Mouse (Mus musculus): ENCODE results near the gene Fam71a. TPM values are rescaled to one million over a fixed set of nuclear protein-coding genes. Genes with fewer than 3 reads are reported as not detected.

The Fam71a gene
- polyA plus RNA-seq, 1 experiment from 2014 or later: not detected

- 51% methylated on average over 6 of the region's 6 CpGs for WGBS
- Histone ChIP-seq H3K27me3 (peaks cover 45% of the 10 kb centered on the region), H3K4me1 (peaks cover 12% of the 10 kb centered on the region), H3K9me3 (no peaks in the 10 kb centered on the region), H3K4me2 (replicated peaks) (no peak overlapping the region), H3K27ac (replicated peaks) (no peak overlapping the region), H3K36me3 (no peaks in the 10 kb centered on the region), H3K4me3 (no peak overlapping the region), H3K9ac (replicated peaks) (no peak overlapping the region)
- no peak for ATAC-seq (replicated peaks)
Measured at GRCm38 (mm10) chr1:191189671-191190372, 25.2 kb upstream of the Fam71a start.

DNA sequence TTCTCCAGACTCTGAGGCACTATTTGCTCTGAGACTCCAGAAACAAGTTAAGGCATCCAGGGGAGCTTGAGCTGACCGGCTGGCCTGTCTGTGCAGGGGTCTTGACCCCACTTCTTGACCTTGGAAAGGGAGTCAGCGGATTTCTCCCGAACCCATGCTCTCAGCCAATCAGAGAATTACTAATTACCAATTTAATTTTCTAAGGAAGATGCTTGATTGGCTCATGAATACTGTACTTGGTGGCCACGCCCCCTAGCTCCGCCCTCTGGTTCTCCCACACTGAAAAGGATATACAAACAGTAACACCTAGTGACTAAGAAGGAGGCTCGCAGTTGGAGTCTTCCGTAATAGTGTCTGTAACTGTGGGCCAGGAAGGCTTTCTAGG is 21.8 kb upstream of the Fam71a start:
- Histone ChIP-seq H3K9ac (replicated peaks) (no peak overlapping the region), H3K9me3 (no peaks in the 10 kb centered on the region), H3K4me3 (no peak overlapping the region), H3K4me2 (replicated peaks) (no peak overlapping the region), H3K27me3 (peaks cover 73% of the 10 kb centered on the region), H3K36me3 (no peaks in the 10 kb centered on the region), H3K27ac (replicated peaks) (no peak overlapping the region), H3K4me1 (peaks cover 39% of the 10 kb centered on the region)
- no peak for ATAC-seq (replicated peaks)
- 4% methylated on average over 7 of the region's 7 CpGs for WGBS

DNA sequence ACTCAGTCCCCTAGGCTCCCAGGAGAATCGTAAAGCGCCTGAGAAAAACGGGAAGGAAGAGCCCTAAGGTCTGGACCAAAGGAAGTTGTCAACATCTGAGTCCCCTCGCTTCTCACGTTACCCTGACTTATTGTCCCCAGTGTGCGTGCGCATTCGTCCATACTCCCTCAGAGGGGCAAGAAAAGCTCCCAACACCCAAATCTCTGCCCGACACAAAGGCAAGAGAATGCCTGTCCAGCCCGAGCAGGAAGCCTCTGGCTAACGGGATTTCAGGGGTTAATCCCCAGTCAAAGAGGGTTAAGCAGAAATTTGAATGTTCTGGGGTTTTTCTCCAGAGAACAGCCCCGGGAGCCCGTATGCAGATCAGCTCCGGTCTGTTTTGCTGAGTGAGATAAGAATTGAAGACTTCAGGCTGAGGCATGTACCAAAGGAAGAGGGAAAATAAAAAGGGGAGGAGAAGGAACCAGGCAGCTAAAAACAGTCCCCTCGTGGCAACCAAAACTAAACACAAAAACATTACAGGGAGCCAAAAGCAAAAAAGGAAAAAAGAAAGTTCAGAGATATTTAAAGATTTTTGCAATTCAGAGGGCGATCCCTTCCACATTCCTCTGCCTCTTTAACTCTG is 21.3 kb upstream of the Fam71a start:
- Histone ChIP-seq H3K4me2 (replicated peaks) (peak overlapping the region; percentile 97), H3K9ac (replicated peaks) (no peak overlapping the region), H3K36me3 (no peaks in the 10 kb centered on the region), H3K4me1 (peaks cover 39% of the 10 kb centered on the region), H3K27ac (replicated peaks) (no peak overlapping the region), H3K27me3 (peaks cover 74% of the 10 kb centered on the region), H3K4me3 (no peak overlapping the region), H3K9me3 (no peaks in the 10 kb centered on the region)
- WGBS: under 1% methylated on average over 16 of the region's 16 CpGs
- ATAC-seq (replicated peaks): no peak

- H3K36me3 ChIP-seq: no peaks in the 10 kb centered on the region
- H3K4me2 ChIP-seq (replicated peaks): peak overlapping the region; percentile 97
- ATAC-seq (replicated peaks): no peak
- no peak overlapping the region for H3K27ac ChIP-seq (replicated peaks)
- no peak overlapping the region for H3K9ac ChIP-seq (replicated peaks)
- WGBS: under 1% methylated on average over 22 of the region's 22 CpGs
- H3K27me3 ChIP-seq: peaks cover 81% of the 10 kb centered on the region
- peak overlapping the region; percentile 50 for H3K4me3 ChIP-seq
- H3K4me1 ChIP-seq: peaks cover 39% of the 10 kb centered on the region
- no peaks in the 10 kb centered on the region for H3K9me3 ChIP-seq
Measured at GRCm38 (mm10) chr1:191184841-191185251, 20.2 kb upstream of the Fam71a start.

GRCm38 (mm10) chr1:191184066-191184815 is 19.6 kb upstream of the Fam71a start:
- peaks cover 87% of the 10 kb centered on the region for H3K27me3 ChIP-seq
- peak overlapping the region; percentile 41; the same call in 1 of the 2 replicates for H3K9ac ChIP-seq (replicated peaks)
- H3K9me3 ChIP-seq: no peaks in the 10 kb centered on the region
- no peak overlapping the region for H3K27ac ChIP-seq (replicated peaks)
- 1% methylated on average over 42 of the region's 42 CpGs for WGBS
- H3K4me3 ChIP-seq: peak overlapping the region; percentile 50
- peaks cover 39% of the 10 kb centered on the region for H3K4me1 ChIP-seq
- peak overlapping the region; percentile 97 for H3K4me2 ChIP-seq (replicated peaks)
- no peaks in the 10 kb centered on the region for H3K36me3 ChIP-seq
- ATAC-seq (replicated peaks): no peak

- H3K27ac ChIP-seq (replicated peaks): no peak overlapping the region
- H3K4me1 ChIP-seq: peaks cover 39% of the 10 kb centered on the region
- ATAC-seq (replicated peaks): peak; percentile 82
- WGBS: under 1% methylated on average over 66 of the region's 67 CpGs
- H3K9ac ChIP-seq (replicated peaks): peak overlapping the region; percentile 41
- no peaks in the 10 kb centered on the region for H3K36me3 ChIP-seq
- H3K27me3 ChIP-seq: peaks cover 90% of the 10 kb centered on the region
- peak overlapping the region; percentile 50 for H3K4me3 ChIP-seq
- H3K9me3 ChIP-seq: no peaks in the 10 kb centered on the region
- peak overlapping the region; percentile 97 for H3K4me2 ChIP-seq (replicated peaks)
Measured at GRCm38 (mm10) chr1:191183163-191184065, 18.8 kb upstream of the Fam71a start.

DNA sequence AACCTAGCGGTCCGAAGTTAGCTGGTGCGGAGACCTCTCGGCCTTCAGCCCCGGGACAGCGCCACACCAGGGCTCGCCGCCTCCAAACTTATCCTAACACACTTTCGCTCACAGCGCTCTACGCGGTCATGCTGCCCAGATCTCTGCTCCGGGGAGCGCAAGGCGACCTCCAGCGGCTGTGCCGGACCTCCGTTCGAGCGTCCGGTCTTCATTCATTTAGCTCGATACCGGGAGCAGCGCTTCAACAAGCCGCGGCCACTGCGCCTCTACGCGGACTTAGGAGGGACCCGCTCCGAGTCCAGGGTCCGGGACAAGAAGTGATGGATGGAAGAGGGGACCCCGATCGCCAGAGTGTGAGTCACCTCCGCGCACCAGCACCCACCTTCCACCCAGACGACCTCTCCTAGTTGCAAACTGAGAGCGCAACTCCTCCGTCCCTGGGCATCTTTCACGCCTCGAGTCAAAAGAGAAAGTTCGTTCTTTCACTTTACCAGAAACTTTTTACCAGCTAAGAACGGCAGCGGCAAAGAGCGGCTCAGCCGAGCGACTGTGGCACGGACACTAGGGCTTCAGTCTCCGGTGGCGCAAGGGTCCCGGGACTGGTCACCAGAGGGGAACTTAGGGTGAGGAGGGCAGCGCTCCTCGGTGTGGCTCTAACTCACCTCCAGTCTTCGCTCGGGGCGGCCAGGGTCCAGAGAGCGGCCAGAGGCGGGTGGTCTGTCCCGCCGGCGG is 18.0 kb upstream of the Fam71a start:
- peaks cover 39% of the 10 kb centered on the region for H3K4me1 ChIP-seq
- H3K4me2 ChIP-seq (replicated peaks): peak overlapping the region; percentile 97
- no peaks in the 10 kb centered on the region for H3K36me3 ChIP-seq
- H3K9me3 ChIP-seq: no peaks in the 10 kb centered on the region
- peak overlapping the region; percentile 50 for H3K4me3 ChIP-seq
- H3K27ac ChIP-seq (replicated peaks): no peak overlapping the region
- under 1% methylated on average over 61 of the region's 61 CpGs for WGBS
- H3K9ac ChIP-seq (replicated peaks): peak overlapping the region; percentile 41
- peaks cover 85% of the 10 kb centered on the region for H3K27me3 ChIP-seq
- peak; percentile 27; the same call in 1 of the 2 replicates for ATAC-seq (replicated peaks)

GRCm38 (mm10) chr1:191181469-191182259 is 17.0 kb upstream of the Fam71a start:
- Histone ChIP-seq H3K9me3 (no peaks in the 10 kb centered on the region), H3K4me3 (no peak overlapping the region), H3K36me3 (no peaks in the 10 kb centered on the region), H3K9ac (replicated peaks) (no peak overlapping the region), H3K27me3 (peaks cover 76% of the 10 kb centered on the region), H3K4me1 (peaks cover 39% of the 10 kb centered on the region), H3K4me2 (replicated peaks) (no peak overlapping the region), H3K27ac (replicated peaks) (no peak overlapping the region)
- ATAC-seq (replicated peaks): no peak
- WGBS: 45% methylated on average over 12 of the region's 12 CpGs

GRCm38 (mm10) chr1:191180397-191180796 is 15.8 kb upstream of the Fam71a start:
- no peaks in the 10 kb centered on the region for H3K9me3 ChIP-seq
- no peak overlapping the region for H3K9ac ChIP-seq (replicated peaks)
- H3K27ac ChIP-seq (replicated peaks): no peak overlapping the region
- H3K4me2 ChIP-seq (replicated peaks): no peak overlapping the region
- H3K4me3 ChIP-seq: no peak overlapping the region
- H3K36me3 ChIP-seq: no peaks in the 10 kb centered on the region
- 73% methylated on average over 4 of the region's 4 CpGs for WGBS
- no peak for ATAC-seq (replicated peaks)
- peaks cover 32% of the 10 kb centered on the region for H3K4me1 ChIP-seq
- H3K27me3 ChIP-seq: peaks cover 64% of the 10 kb centered on the region

DNA sequence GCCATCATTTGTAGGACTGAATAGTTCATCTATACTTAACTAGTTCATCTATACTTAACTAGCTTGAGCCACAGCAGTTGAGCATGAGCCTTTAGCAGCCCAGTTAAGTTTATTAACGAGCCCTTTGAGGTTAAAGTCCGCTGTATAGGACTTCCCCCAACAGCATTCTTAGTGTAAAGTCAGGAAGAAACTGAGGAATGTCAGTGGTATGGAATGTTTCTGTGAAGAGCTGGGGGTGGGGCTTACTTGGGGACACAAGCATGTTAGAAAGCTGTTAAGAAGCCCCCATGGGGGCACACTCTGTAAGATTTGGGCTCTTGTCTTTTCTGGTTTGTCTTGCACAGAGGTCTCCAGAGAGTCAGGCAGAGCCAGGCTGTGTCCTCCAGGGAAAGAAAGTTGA is 15.2 kb upstream of the Fam71a start:
- H3K4me3 ChIP-seq: no peak overlapping the region
- no peak overlapping the region for H3K9ac ChIP-seq (replicated peaks)
- H3K27ac ChIP-seq (replicated peaks): no peak overlapping the region
- 29% methylated on average over 2 of the region's 2 CpGs for WGBS
- peaks cover 58% of the 10 kb centered on the region for H3K27me3 ChIP-seq
- H3K4me2 ChIP-seq (replicated peaks): no peak overlapping the region
- ATAC-seq (replicated peaks): no peak
- no peaks in the 10 kb centered on the region for H3K36me3 ChIP-seq
- peaks cover 27% of the 10 kb centered on the region for H3K4me1 ChIP-seq
- no peaks in the 10 kb centered on the region for H3K9me3 ChIP-seq
